Mouse (Mus musculus): ENCODE results near the gene Tmem167b.
"Not testable (repeated sequence)": the region's sequence is repeated elsewhere in the genome, so short reads cannot be mapped to it uniquely, and the experiment has no call there.

The Tmem167b gene

DNA sequence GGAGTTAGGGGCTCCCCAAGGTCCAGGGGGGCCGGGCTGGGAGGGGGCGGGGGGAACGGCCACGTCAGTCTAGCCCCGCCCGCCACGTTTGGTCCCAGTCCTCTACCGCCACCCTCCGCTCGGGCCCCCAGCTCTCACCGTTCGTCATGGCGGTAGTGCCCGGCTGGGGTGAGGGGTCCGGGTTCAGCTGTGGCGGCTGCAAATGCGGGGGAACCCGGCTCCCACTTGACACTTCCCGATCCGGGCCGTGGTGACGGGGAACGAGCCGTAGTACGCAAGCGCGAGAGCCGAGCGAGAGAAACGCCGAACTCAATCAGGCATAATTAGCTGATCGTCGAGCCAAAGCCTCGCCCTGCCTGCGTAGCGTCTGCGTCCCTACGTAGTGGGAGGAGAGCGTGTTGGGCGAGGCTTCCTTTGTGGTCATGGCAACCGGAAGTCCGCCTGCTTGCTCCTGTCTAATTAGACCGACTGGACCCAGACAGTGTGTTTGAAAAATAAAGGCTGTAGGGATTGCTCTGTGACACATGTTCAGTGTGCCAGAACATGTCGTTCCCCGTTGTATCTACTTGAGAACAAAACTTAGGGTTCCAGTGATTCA lies at the start of gene Tmem167b:
Gene Tmem167b (minus strand): TSS at position 334 of the 598 bp plus-strand sequence.
- peak; percentile 96 for DNase-seq (ENCODE audit: low read depth, low spot score)

DNA sequence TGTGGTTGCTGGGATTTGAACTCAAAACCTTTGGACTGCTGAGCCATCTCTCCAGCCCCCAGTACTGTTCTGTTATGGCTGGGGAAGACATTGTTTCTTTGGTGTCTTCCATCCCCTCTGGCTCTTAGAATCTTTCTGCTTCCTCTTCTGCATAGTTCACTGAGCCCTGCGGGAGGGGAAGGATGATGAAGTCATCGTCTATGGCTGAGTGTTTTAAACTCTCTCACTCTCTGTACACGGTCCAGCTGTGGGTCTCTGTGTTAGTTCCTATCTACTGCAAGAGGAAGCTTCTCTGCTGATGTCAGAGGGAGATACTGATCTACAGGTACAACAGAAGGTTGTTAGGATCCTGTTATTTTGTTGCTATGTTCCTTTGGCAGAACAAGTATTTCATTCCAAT lies 46.6 kb upstream of the Tmem167b start:
- no peak for DNase-seq (ENCODE audit: low read depth, low spot score)

DNA sequence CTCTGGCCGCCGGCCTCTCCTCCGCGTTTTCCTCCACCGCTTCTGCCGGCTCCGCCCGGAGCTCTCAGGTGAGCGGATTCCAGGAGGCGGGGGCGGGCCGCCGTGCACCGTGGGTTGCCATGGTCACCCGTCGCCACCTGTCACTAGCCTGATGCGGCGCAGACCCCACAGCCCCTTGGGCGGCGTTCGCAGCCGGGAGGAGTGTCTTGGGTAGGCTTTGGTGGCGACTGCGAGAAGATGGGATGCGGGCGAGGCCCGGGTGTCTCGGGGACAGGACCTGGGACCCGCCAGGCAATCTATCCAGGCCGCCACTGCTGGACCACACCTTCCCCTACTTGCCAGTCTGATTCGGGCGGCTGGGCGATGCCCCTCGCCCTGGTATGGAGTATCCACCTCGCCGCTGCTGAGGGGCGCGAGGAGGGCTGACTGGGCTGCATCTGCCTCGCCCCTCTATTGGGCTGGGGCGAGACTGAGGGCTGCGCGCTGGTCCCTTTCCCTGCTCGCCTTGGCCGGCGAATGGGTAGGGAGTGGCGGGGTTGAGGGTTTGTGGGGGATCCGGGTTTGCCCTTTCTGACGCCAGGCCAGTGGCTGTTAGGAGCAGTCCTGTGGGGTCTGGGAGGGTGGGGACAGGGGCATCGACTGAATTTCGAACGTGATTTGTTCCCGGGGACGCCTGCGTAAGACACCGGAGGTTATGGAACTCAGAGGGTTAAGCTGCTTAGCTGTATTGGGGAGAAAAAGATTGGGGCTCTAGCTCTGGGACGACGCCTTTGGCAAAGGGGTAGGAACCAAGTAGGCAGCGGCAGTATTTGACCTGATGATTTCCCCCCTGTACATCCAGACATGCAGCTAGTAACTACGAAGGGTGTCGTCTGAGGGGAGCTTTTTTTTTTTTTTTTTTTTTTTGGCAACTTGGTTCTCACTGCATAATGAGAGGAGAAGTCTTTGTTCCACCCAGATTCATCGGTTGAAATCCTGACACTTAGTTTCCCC lies 29.6 kb upstream of the Tmem167b start:
- DNase-seq (ENCODE audit: low read depth, low spot score): no peak

DNA sequence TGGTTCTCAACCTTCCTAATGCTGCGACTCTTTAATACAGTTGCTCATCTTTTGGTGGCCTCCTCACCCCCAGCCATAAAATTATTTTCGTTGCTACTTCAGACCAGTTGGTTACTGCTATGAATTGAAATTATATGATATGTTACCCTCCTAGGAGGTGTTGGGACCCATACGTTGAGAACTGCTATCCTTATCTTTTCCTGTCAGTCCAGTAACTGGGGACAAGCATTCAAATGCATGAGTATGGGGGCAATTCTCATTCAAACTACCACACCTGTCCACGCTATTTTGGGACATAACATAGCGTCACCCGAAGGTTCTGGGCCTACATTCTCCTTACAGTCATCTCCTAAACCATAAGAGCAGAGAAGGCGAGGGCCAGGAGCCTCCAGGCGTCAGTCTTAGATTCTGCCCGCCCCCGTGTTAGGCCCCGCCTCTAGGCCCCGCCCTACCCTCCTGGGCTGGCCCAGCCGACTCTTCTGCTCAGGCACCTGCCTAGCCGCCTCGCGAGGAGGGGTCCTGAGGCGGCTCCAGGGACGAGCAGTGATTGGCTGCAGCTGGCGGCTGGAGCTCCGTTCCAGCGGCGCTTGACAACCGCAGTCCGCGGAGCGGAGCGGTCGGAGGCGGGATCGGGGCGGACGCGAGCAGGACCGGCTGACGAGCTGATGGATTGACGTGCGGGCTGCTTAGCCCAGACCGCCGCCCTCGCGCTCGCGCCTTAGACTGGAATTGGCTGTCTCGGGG lies 28.7 kb upstream of the Tmem167b start, which contains the start of gene Wdr47:
Gene Wdr47 (plus strand): TSS at position 494 of the 744 bp plus-strand sequence.
- peak; percentile 92 for DNase-seq (ENCODE audit: low read depth, low spot score)

DNA sequence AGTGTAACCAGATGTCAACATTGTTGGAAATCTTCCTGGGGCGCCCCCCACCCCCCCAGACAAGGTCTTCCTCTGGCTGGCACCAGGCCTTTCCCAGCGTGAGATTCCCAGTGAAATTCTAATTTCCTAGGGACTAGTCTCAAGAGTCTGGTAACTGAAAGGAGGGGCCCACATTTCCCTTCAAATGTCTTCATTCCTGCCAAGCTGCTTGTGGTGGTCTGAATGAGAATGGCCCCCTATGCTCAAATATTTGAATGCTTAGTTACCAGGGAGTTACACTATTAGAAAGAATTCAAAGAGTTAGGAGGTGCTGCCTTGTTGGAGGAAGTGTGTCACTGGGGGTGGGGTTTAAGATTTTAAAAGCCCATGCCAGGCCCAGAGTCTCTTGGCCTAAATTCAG lies 26.2 kb upstream of the Tmem167b start:
- DNase-seq (ENCODE audit: low read depth, low spot score): no peak

DNA sequence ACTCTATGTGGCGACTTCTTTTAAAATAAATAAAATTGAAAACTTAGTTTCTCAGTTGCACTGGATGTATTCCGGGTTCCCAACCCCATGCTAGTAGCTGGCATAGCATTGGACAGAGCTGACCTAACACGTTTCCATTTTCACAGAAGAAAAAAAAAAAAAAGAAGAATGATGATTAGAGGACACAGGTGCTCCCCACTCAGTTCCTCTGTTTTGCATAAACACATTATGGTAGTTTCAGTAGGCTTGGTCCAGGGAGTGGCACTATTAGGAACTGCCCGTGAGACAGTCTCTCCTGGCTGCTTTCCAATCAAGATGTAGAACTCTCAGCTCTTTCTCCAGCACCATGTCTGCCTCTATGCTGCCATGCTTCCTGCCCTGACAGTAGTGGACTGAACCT lies 22.3 kb upstream of the Tmem167b start:
- DNase-seq (ENCODE audit: low read depth, low spot score): no peak

DNA sequence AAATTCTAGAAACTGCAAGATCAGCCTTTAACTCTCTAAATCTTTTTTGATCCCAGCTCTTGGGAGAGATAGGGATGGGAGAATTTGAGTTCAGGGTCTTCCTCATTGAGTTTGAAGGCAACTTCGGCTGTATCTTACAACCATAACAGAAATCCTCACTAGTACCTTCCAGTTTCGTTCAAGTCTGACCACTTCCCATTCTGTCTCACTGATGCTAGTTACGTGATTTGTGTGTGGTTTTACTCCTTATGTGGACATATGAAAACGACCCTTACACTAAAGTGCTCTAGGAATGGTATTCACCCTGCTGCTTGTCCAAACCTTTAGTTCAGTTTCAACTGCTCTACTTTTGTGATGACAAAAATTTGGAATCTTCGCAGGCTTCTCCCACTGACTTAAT lies 11.8 kb upstream of the Tmem167b start:
- DNase-seq (ENCODE audit: low read depth, low spot score): no peak

DNA sequence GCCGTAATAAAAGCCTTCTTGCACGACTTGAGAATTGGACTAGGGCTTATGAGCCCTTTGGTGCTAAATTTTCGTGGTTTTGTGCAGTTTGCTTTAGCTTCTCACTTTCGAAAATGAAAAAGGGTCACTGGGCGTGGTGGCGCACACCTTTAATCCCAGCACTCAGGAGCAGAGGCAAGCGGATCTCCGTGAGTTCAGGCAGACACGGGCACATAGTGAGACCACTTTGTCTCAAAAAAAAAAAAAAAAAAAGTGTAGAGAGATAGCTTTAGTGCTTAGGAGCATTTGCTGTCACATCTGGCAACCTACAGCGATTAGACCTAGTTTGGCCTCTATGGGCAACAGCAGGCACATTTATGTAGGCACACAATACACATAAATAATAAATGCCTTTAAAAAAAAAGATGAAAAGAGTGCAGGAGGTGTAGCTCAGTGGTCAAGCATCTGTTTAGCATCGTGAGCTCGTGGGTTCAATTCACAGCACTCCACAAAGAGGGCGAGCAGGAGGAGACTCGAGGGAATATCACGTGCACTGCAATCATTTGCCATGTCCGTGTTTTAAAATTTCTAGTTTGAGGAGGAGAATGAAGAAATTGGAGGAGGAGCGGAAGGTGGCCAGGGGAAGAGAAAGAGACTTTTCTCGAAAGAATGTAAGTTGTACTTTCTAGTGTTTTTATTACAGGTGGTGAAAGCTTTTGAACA lies 10.2 kb upstream of the Tmem167b start:
- DNase-seq (ENCODE audit: low read depth, low spot score): no peak

DNA sequence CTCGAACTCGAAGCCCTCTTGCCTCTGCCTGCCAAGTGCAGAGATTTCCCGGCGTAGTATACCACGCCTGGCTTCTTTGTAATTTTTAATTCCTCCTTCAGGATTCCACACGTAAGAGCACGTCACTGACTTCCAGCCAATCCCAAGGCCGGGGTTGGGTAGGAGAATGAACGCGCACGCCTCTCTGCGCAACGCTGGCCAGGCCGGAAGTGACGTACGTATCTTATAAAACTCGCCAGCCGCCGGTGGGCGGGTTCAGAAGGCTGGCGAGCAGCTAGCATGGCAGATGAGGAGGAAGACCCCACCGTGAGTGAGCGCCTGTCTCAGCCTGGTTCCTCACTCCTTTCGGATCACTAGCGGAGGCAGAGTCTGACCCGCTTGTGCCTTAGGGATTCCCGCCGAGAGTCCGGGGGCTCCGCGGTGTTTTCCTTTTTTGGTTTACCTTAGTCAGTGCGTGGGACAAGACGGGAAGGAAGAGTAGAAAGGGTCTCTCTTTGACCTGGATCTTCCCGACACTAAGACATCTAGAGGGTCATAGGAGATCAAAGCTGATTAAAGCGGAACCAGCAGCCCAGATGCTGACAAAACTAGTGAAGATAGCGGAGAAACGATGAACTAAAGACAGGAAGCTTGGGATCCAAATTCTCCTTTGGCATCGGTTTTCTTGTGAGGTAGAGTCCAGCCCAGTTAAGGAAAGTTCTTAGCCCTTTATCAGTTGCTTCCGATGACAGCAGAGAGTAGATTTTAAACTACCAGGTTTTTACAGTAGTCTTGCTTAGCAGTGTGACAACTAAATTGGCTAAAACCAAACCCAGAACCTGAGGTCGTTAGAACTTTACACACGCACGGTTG lies 9.4 kb upstream of the Tmem167b start, which contains the start of gene Taf13:
Gene Taf13 (plus strand): TSS at position 256 of the 852 bp plus-strand sequence.
- DNase-seq (ENCODE audit: low read depth, low spot score): peak; percentile 94

DNA sequence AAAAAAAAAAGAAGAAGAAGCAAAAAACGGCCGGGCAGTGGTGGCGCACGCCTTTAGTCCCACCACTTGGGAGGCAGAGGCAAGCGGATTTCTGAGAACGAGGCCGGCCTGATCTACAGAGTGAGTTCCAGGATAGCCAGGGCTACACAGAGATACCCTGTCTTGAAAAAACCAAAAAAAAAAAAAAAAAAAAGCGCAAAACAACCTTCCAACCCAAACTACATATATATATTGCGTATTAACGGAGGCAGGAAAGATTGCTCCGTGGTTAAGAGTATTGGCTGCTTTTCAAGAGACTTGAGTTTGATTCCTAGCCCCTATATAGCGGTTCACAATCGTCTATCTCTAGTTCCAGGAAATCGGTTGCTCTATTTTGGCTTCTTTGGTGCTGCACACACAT lies 8.5 kb upstream of the Tmem167b start:
- DNase-seq (ENCODE audit: low read depth, low spot score): no peak

DNA sequence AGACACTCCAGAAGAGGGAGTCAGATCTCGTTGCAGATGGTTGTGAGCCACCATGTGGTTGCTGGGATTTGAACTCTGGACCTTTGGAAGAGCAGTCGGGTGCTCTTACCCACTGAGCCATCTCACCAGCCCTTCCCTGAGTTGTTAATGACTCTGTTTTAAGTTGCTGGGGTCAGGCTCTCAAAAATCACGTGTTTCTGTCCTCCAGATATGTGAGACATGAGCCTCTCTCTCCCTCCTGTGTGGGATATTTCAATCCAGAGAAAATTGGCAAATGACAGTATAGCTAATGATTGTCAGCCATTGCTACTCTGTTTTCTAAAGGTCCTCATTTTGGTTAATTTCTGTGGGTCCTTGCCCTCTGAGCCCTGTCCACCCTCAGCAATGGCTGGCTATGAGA lies 7.4 kb upstream of the Tmem167b start:
- not testable (repeated sequence) for DNase-seq (ENCODE audit: low read depth, low spot score)

DNA sequence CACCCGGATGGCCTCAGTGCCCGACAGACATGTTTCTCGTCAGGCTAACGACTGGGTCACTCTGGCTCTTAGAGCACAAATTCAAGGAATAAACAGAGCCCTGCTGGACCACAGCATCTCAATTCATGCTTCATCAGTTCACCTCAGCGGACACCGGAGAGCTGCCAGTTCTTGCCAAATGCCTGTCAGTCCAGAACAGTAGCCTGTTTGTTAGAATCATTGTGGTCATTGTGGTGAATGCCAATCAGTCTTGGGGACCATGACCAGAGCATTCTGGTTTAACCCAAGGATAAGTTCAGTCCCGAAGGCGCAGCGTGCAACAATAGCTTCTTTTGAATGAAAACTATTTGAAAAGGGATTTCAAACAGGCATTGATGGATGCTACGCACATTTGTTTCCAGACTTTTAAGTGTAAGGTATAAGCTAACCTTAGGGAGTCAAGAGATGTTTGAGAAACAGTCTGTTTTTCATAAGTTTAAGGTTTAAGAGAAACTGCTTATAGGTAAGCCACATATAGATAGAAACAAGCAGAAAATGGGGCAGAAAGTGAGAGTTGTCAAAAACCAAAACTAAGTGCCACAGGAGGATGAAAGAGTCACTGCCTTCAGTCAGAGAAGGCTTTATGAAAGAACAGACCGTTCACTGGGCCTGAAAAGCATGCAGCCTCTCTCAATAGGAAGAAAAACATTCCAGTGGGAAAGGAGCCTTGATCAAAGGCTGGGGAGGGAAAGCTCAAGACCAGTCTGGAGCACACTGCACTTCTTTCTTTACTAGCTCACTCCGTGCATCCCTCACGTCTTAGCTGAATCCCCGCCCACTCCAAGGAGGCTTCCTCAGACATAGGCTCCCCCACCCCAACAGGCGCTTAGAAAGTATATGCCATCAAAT lies 6.0 kb upstream of the Tmem167b start:
- DNase-seq (ENCODE audit: low read depth, low spot score): no peak

DNA sequence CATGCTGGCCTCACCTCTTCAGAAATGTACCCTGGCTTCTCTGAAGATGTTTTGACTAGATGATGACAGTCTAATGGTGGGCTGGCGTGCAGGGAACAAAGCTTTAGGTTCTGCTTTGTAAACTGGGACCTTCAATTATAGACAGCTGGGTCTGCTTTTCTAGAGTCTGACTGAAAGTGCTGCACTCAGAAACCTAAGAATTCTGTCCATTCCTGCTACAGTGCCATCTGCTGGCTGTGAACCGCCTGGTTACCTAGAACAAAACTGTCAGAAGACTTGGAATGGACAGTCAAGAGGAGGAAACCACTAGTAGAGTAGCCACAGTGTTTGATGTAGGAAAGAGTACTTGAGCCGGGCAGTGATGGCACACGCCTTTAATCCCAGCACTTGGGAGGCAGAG lies 1.0 kb upstream of the Tmem167b start:
- DNase-seq (ENCODE audit: low read depth, low spot score): peak; percentile 72

DNA sequence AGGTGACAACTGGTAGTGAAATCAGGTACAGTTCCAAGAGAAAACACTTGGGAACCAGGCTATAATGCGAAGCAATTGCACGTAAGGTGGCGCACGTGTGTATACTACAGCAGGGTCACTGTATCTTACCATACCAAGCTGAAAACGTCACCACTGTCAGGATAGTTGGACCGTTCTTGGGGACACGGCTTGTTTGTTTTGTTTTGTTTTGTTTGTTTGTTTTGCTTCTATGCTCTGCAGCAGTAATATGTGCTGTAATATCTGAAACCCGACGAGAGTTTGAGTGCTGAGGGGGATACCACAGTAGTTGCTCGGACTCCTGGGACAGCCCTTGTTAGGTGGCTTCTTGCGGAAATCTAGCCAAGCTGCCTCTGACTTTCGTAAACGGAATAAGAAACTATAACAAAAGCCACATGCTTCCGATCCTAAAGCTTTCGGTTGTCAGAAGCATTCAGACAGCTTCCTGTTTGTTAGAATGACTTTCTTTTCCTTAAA lies 558 bp upstream of the Tmem167b start:
- no peak for DNase-seq (ENCODE audit: low read depth, low spot score)

DNA sequence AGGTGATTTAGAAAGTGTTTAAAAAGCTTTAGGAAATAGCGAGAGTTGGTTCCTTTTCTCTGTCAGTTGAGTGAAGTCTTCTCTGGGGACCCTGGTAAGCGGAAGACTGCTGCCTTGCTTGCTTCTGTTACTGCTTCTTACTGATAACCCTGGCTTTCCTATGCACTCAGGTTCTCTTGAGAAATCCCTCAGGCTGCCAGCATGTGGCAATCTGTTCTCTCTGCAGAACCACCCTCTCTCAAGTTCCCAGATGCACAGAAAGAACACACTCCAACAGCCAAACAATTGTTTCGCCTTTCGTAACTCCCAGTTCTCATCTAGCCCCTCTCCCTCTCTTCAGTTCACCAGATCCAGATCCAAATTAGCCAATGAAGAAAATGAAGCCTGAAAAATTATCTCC lies 4.4 kb downstream of the Tmem167b start:
- DNase-seq (ENCODE audit: low read depth, low spot score): no peak

DNA sequence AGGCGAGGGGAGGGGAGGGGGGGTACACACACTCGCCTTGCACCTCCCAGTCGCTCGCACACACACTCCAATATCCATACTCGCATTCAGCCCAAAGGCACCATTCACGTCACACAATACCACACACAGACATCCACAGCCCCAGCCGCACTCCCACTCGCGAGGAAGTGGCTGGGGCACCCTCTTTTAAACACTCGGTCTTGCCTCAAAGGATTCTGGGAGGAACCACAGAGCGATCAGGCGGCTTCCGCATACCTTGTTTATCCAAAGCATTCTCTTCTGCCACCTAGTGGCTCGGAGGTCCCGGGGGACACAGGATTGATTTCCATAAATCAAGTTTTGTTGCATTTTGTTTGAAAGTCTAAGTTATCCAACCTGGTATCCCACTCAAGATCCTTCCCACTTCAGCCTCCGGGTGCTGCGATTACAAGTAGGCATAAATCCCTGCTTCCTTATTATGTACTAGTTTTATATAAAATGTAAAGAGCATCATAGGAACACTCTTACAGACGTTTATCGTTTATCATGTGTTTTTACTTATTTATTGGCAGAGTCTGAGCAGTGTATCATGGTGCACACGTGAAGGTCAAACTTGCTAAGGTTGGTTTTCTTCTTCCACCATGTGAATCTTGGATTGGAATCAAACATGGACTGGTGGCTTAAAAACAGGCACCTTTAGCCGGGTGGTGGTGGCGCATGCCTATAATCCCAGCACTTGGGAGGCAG lies 7.5 kb downstream of the Tmem167b start:
- peak; percentile 87 for DNase-seq (ENCODE audit: low read depth, low spot score)

DNA sequence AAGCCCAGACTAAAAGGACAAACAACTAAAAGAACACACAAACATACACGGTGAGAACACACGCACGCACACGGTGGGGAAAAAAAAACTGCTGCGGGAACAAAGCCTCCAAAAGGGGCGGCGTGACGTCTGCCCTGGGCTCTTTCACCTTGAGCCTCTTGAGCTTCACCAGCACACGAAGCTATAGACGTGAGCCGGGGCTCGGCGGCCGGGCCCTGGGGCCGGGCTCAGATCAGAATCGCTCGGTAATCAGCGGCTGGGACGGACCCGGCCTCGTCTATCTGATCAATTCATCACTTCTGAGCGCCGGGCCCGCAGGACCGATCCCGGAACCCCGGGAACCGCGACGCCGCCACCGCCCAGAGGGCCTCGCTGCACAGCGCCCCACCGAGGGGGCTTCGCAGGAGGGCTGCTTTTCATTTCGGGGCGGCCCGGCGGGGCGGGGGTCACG lies 8.1 kb downstream of the Tmem167b start:
- no peak for DNase-seq (ENCODE audit: low read depth, low spot score)

DNA sequence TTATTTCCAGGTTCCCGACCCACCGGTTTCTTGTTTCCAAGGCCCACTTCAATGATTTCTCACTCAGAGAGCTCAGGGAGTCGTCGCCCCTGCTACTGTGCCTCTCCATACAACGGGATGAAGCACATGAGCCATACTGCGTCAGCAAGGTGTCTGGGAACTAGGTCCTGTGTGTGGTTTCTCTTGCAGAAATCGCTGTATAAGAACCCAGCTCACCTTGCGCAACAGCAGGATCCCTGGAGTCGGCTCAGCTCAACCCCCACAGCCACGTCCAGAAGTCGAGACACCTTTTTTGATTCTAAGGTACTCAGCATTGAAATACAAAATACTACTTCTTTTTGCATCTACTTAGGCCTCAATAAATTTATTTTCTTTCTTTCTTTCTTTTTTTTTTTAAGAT lies 20.0 kb downstream of the Tmem167b start:
- DNase-seq (ENCODE audit: low read depth, low spot score): no peak

DNA sequence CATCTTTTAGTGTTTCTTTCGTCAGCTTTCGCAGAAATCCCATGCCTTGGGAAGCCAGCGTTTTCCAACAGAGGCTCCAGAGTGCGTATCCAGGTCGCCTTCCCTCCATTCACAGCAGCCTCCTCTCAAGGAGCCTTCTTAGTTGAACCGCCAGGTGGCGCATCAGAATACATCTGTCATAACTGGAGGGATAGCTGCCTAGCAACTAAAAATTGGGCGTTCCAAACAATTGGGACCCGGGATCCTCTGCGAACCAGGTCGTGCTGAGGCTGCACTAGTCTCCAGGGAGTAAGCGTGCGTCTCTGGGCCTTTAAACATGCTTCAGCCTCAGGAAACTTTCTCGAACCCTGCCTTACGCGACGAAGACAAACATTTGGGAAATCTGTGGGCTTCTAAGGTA lies 25.0 kb downstream of the Tmem167b start:
- peak; percentile 83 for DNase-seq (ENCODE audit: low read depth, low spot score)

All from embryo, embryonic 11.5 days (tissue).